Mouse (Mus musculus) spleen, adult 2 months (tissue): ENCODE results near the gene Ppp6r2.

ENCODE experiments used
- CTCF ChIP-seq: fragments of 200-500 bp; IDR thresholded peaks from 2 replicates; pipeline ENCODE4 v1.5.1; 2011; ENCODE audit warnings: mild to moderate bottlenecking, inconsistent platforms; ENCODE audit not compliant: insufficient read depth, insufficient read length, insufficient replicate concordance; ENCODE audit errors: extremely low read depth
- POLR2A ChIP-seq: fragments of 200-500 bp; IDR thresholded peaks from 2 replicates; pipeline ENCODE4 v1.6.1; 2011; ENCODE audit warnings: low read depth, low read length, inconsistent platforms

GRCm38 (mm10) chr15:89296465-89296864 is 85.1 kb downstream of the Ppp6r2 start:
- TF ChIP-seq CTCF (no peak), POLR2A (no peak)
